Mouse (Mus musculus): ENCODE measurements around the gene Glrx2. TPM values are rescaled to one million over a fixed set of nuclear protein-coding genes. Genes with fewer than 3 reads are reported as not detected.
A peak's percentile ranks its signal among the peaks of the same experiment; 100 is the strongest.

Glrx2 gene
- polyA plus RNA-seq, 1 experiment = 14.8 TPM

DNA sequence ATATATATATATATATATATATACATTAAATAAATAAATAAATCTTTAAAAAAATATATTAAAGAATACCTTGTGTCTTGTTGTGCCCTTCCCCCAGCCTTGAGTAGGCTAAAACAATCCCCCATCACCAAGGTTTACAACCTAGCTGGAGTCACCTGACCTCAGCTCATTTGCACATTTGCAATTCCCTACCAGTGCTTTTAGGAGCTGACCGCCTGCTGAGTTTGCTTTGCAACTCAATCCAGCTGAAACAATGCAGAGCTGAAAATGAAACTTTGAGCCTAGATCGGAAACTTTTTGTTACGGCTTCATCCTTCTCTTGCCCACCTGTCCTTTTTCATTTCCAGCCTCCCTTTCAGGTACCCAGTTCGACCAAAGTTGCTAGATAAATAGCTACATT lies 15.6 kb downstream of the Glrx2 start:
- Histone ChIP-seq H3K4me1 (ENCODE audit: control insufficient read depth, insufficient read depth, insufficient read length, low read length) (no peaks in the 10 kb centered on the region), H3K4me3 (ENCODE audit: low read depth, low read length) (no peak overlapping the region), H3K27ac (ENCODE audit: insufficient read depth, low read depth, low read length) (no peak overlapping the region), H3K27me3 (ENCODE audit: control insufficient read depth, insufficient read depth, low read length) (no peaks in the 10 kb centered on the region), H3K36me3 (ENCODE audit: control insufficient read depth, insufficient read depth, low read length) (no peaks in the 10 kb centered on the region)
- 70% methylated on average over 4 of the region's 4 CpGs for WGBS
- TF ChIP-seq CTCF (IDR thresholded peaks at IDR 0.05; ENCODE audit: extremely low read depth, insufficient read length, insufficient replicate concordance, low read depth, low read length) (no peak), POLR2A (IDR thresholded peaks at IDR 0.05; ENCODE audit: low read depth, low read length) (no peak)

DNA sequence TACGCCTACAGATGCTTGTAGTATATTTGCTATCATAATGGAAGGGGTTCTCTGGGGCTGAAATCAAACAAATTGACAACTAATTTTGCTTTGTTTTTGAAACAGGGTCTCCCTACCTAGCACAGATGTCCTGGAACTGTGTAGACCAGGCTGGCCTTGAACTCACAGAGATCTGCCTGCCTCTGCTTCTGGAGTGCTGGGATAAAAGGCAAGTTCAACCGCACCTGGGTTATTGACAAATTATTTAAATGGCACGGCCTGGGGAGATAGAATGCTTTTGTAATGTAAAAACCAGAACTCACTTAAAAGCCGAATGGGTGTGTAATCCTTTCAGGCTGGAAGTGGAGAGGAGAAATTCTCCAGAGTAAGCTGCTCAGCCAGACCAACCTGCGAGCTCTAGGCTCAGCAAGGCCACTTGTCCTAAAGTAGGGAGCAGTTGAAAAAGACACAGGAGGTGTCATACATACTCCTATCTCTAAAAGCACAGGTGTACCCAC lies 17.8 kb downstream of the Glrx2 start:
- H3K27ac ChIP-seq (ENCODE audit: insufficient read depth, low read depth, low read length) = no peak overlapping the region

DNA sequence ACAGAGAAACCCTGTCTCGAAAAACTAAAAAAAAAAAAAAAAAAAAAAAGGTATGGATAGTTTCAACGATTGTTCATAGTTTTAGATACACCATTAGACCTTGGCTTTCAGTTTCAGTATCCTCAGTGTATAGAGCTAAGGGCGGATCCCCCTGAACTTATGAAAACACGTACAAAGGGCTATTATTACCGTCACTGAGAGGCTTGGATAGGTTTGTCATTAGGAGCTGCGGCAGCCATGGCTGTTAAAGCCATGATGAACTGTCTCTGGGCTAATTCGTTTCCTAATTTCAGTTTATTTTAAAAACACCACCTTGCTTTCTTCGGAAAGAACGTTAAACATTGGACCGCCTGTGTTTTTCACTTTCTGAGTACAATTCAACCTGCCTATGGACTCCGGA lies 22.7 kb downstream of the Glrx2 start:
- peak overlapping the region; percentile 64 for H3K27ac ChIP-seq (ENCODE audit: insufficient read depth, low read depth, low read length)
- H3K4me1 ChIP-seq (ENCODE audit: control insufficient read depth, insufficient read depth, insufficient read length, low read length) = peaks cover 2% of the 10 kb centered on the region; the same call in 1 of the 2 replicates
- no peak for TF ChIP-seq CTCF (IDR thresholded peaks at IDR 0.05; ENCODE audit: extremely low read depth, insufficient read length, insufficient replicate concordance, low read depth, low read length)
- H3K27me3 ChIP-seq (ENCODE audit: control insufficient read depth, insufficient read depth, low read length) = no peaks in the 10 kb centered on the region
- H3K4me3 ChIP-seq (ENCODE audit: low read depth, low read length) = peak overlapping the region; percentile 94
- H3K36me3 ChIP-seq (ENCODE audit: control insufficient read depth, insufficient read depth, low read length) = peaks cover 9% of the 10 kb centered on the region
- WGBS = 4% methylated on average over 11 of the region's 11 CpGs

More for the DNA sequence above, 17.8 kb downstream of the Glrx2 start:
- 77% methylated on average over 5 of the region's 5 CpGs for WGBS
- H3K4me1 ChIP-seq (ENCODE audit: control insufficient read depth, insufficient read depth, insufficient read length, low read length) = no peaks in the 10 kb centered on the region
- no peak overlapping the region for H3K4me3 ChIP-seq (ENCODE audit: low read depth, low read length)
- no peaks in the 10 kb centered on the region for H3K27me3 ChIP-seq (ENCODE audit: control insufficient read depth, insufficient read depth, low read length)
- H3K36me3 ChIP-seq (ENCODE audit: control insufficient read depth, insufficient read depth, low read length) = no peaks in the 10 kb centered on the region
- no peak for TF ChIP-seq CTCF (IDR thresholded peaks at IDR 0.05; ENCODE audit: extremely low read depth, insufficient read length, insufficient replicate concordance, low read depth, low read length)
- no peak for TF ChIP-seq POLR2A (IDR thresholded peaks at IDR 0.05; ENCODE audit: low read depth, low read length)

DNA sequence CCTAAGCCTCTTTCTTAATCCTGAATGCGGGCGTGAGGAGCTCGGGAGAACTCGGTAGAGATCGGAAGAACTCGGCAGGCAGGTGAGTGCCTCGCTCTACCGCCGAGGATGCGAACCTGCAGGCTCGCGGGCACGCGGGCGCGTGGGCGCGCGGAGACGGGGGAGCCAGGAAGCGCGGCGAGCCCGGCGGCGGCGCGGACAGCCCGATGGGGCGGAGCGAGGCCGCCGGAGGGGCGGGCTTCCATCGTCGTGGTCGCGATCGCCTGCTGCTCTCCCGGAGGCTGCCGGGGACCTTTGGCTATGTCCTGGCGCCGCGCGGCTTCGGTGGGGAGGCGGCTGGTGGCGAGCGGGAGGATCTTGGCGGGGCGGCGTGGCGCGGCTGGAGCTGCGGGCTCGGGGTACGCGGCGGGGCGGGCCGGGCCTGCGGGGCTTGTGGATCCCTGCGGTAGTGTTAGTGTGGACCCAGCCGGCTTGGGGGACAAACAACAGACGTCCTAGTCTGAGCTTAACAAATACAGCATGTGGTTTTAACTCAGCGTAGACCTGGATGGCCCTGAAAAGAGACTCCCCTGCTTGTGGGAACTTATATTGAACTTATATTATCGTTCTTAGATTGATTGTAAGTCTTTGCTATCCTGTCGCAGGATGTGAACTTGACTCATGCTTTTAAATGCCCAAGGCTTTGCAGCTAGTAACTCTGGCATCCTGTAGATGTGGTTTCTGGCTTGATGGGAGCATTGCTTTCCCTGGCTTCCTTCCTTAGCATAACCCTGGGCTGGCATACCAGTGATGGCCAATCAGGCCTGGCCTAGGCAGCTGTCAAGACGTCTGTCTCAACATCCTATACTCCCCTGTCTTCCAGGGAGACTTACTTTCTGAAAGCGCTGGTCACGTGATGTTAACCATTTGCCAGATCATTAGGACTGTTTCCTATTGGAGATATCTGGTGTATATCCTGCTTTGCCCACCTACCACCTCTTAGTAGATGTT lies 23.5 kb downstream of the Glrx2 start:
- Histone ChIP-seq H3K4me1 (ENCODE audit: control insufficient read depth, insufficient read depth, insufficient read length, low read length) (peaks cover 2% of the 10 kb centered on the region; the same call in 1 of the 2 replicates), H3K27ac (ENCODE audit: insufficient read depth, low read depth, low read length) (peak overlapping the region; percentile 64), H3K4me3 (ENCODE audit: low read depth, low read length) (peak overlapping the region; percentile 94), H3K27me3 (ENCODE audit: control insufficient read depth, insufficient read depth, low read length) (no peaks in the 10 kb centered on the region), H3K36me3 (ENCODE audit: control insufficient read depth, insufficient read depth, low read length) (peaks cover 9% of the 10 kb centered on the region)
- TF ChIP-seq POLR2A (IDR thresholded peaks at IDR 0.05; ENCODE audit: low read depth, low read length) (peak; percentile 15; the same call in 1 of the 2 replicates), CTCF (IDR thresholded peaks at IDR 0.05; ENCODE audit: extremely low read depth, insufficient read length, insufficient replicate concordance, low read depth, low read length) (peak; percentile 21; the same call in 1 of the 2 replicates)
- WGBS = under 1% methylated on average over 71 of the region's 71 CpGs

DNA sequence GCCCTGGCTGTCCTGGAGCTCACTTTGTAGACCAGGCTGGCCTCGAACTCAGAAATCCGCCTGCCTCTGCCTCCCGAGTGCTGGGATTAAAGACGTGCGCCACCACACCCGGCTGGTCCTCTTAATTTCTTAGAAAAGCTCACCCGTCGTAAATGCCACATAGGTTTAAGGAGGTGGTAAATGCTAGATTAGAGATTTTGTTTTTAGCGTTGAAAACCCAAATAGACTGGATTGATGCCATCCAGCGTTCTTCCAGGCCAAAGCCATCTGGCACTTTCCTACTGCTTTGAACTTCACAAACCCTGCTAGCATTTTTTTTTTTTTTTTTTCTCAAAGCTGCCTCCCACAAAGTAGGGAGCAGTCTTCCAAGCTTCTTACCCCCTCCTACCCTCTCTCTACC lies 24.4 kb downstream of the Glrx2 start:
- H3K36me3 ChIP-seq (ENCODE audit: control insufficient read depth, insufficient read depth, low read length) = peaks cover 13% of the 10 kb centered on the region
- H3K4me3 ChIP-seq (ENCODE audit: low read depth, low read length) = no peak overlapping the region
- TF ChIP-seq POLR2A (IDR thresholded peaks at IDR 0.05; ENCODE audit: low read depth, low read length) (no peak), CTCF (IDR thresholded peaks at IDR 0.05; ENCODE audit: extremely low read depth, insufficient read length, insufficient replicate concordance, low read depth, low read length) (no peak)
- 79% methylated on average over 10 of the region's 10 CpGs for whole genome bisulfite sequencing
- H3K27me3 ChIP-seq (ENCODE audit: control insufficient read depth, insufficient read depth, low read length) = no peaks in the 10 kb centered on the region
- no peak overlapping the region for H3K27ac ChIP-seq (ENCODE audit: insufficient read depth, low read depth, low read length)
- H3K4me1 ChIP-seq (ENCODE audit: control insufficient read depth, insufficient read depth, insufficient read length, low read length) = peaks cover 2% of the 10 kb centered on the region; the same call in 1 of the 2 replicates

DNA sequence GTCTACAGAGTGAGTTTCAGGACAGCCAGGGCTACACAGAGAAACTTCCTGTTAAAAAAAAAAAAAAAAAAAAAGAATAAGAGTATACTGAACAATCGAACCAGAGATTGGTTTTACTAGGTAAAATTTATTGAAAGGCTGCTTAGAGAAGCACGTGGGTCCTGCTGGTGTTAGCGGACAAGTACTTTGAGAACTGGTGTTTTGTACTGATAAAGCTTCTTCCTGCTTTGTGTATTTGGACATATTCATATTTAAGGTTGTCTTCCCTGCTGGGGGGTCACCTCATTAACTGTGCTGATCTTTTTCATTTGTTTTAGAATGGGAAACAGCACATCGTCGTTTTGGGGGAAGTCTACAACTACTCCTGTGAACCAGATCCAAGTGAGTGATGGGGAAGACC lies 25.2 kb downstream of the Glrx2 start:
- TF ChIP-seq POLR2A (IDR thresholded peaks at IDR 0.05; ENCODE audit: low read depth, low read length) (no peak), CTCF (IDR thresholded peaks at IDR 0.05; ENCODE audit: extremely low read depth, insufficient read length, insufficient replicate concordance, low read depth, low read length) (no peak)
- Histone ChIP-seq H3K36me3 (ENCODE audit: control insufficient read depth, insufficient read depth, low read length) (peaks cover 20% of the 10 kb centered on the region), H3K4me3 (ENCODE audit: low read depth, low read length) (no peak overlapping the region), H3K27ac (ENCODE audit: insufficient read depth, low read depth, low read length) (no peak overlapping the region), H3K4me1 (ENCODE audit: control insufficient read depth, insufficient read depth, insufficient read length, low read length) (peaks cover 2% of the 10 kb centered on the region; the same call in 1 of the 2 replicates), H3K27me3 (ENCODE audit: control insufficient read depth, insufficient read depth, low read length) (no peaks in the 10 kb centered on the region)
- 86% methylated on average over 5 of the region's 5 CpGs for WGBS

DNA sequence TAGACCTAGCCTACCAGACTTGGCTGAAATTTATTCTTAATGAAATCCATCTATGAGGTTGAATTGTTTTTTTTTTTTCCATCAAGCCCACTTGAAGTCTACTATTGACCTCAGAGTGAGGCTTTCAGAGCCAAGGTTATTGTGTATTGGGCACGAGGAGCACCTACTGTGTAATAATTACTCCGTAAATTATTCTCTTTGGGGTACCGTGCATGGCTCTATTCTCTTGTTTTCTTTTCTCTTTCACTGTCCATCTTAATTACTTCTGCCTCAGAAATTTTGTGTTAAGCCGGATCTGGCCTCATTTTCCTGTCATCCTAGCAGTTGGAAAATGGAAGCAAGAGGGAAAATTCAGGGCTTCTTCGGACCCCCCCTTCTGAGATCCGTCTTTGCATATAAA lies 26.0 kb downstream of the Glrx2 start:
- 94% methylated on average over 6 of the region's 6 CpGs for WGBS
- TF ChIP-seq CTCF (IDR thresholded peaks at IDR 0.05; ENCODE audit: extremely low read depth, insufficient read length, insufficient replicate concordance, low read depth, low read length) (no peak), POLR2A (IDR thresholded peaks at IDR 0.05; ENCODE audit: low read depth, low read length) (no peak)
- no peak overlapping the region for H3K27ac ChIP-seq (ENCODE audit: insufficient read depth, low read depth, low read length)

More for the DNA sequence above, 26.0 kb downstream of the Glrx2 start:
- peaks cover 2% of the 10 kb centered on the region; the same call in 1 of the 2 replicates for H3K4me1 ChIP-seq (ENCODE audit: control insufficient read depth, insufficient read depth, insufficient read length, low read length)
- peaks cover 23% of the 10 kb centered on the region for H3K36me3 ChIP-seq (ENCODE audit: control insufficient read depth, insufficient read depth, low read length)
- no peak overlapping the region for H3K4me3 ChIP-seq (ENCODE audit: low read depth, low read length)
- H3K27me3 ChIP-seq (ENCODE audit: control insufficient read depth, insufficient read depth, low read length) = no peaks in the 10 kb centered on the region

Measured in small intestine, adult 2 months (tissue).